Comparison of ENCODE assay signal across 10 mouse cellular contexts in genomic region chr5:92441494-92441893, GRCm38 (mm10). TPM values are rescaled to one million over a fixed set of nuclear protein-coding genes. Genes with fewer than 3 reads are reported as not detected.
DNase-seq lines count a peak whose midpoint lies in the region; ATAC-seq and TF ChIP-seq lines count a peak whose summit lies in the region.
"Had no signal": no experiment of that assay in that cellular context is flagged by ENCODE, and none has a peak within 500 bp of the region (broad histone marks: within the 10 kb centered on the region; RNA-seq: fewer than 3 reads in every experiment).

No protein-coding gene starts in this region.

- no peaks in the 10 kb centered on the region for H3K4me1 ChIP-seq in intestine, postnatal 0 days (replicated peaks; ENCODE audit: control insufficient read depth, insufficient read depth, low read length)
- H3K4me1 ChIP-seq: limb, embryonic 15.5 days; neural tube, embryonic 13.5 days had no signal

- H3K9me3 ChIP-seq in intestine, postnatal 0 days (ENCODE audit: control insufficient read depth): no peaks in the 10 kb centered on the region
- H3K9me3 ChIP-seq: limb, embryonic 15.5 days; neural tube, embryonic 13.5 days had no signal

- TF ChIP-seq CTCF in intestine, postnatal 0 days (IDR thresholded peaks at IDR 0.05; ENCODE audit: low read depth): no peak

- H3K27ac ChIP-seq in intestine, postnatal 0 days (ENCODE audit: low read depth, low read length): no peak overlapping the region
- H3K27ac ChIP-seq: limb, embryonic 15.5 days; neural tube, embryonic 13.5 days had no signal

- DNase-seq in right cerebral cortex, postnatal 4 days: peak; percentile 19
- no peak for DNase-seq in right cerebral cortex, postnatal 25 days
- DNase-seq in gastrocnemius, postnatal 25 days: peak; percentile 41
- peak; percentile 39 to 51 for DNase-seq in heart, postnatal 36 days
- no peak for DNase-seq in thymus, postnatal 36 days
- no peak for DNase-seq in thymus, postnatal 25 days

- intact Hi-C loops in heart, postnatal 36 days (cut with DNase I): no loop called here

- H3K4me2 ChIP-seq in intestine, postnatal 0 days (replicated peaks; ENCODE audit: low read depth): no peak overlapping the region
- H3K4me2 ChIP-seq: limb, embryonic 15.5 days; neural tube, embryonic 13.5 days had no signal

- no peak overlapping the region for H3K4me3 ChIP-seq in intestine, postnatal 0 days (ENCODE audit: low read depth, low read length)
- H3K4me3 ChIP-seq: limb, embryonic 15.5 days; neural tube, embryonic 13.5 days had no signal

- peaks cover 26% of the 10 kb centered on the region for H3K36me3 ChIP-seq in intestine, postnatal 0 days (ENCODE audit: control insufficient read depth, insufficient read depth)

- H3K27me3 ChIP-seq in intestine, postnatal 0 days (replicated peaks; ENCODE audit: control insufficient read depth, insufficient read depth, low read length): no peaks in the 10 kb centered on the region
- H3K27me3 ChIP-seq: limb, embryonic 15.5 days; neural tube, embryonic 13.5 days had no signal

- WGBS in intestine, postnatal 0 days: 67% methylated on average over 5 of the region's 5 CpGs

- peak; percentile 27; the same call in 1 of the 2 replicates for ATAC-seq in neutrophil, adult 5-6 weeks (ENCODE audit: extremely low read depth, insufficient number of reproducible peaks, low FRiP score, poor library complexity, severe bottlenecking)
- no peak for ATAC-seq in intestine, postnatal 0 days

- H3K9ac ChIP-seq in intestine, postnatal 0 days (ENCODE audit: low read depth, low read length): no peak overlapping the region
- H3K9ac ChIP-seq: limb, embryonic 15.5 days; neural tube, embryonic 13.5 days had no signal

RNA-seq across cellular contexts. Expression of gene Nup54, which starts 6.5 kb away (rescaled TPM):
- 1 to 10 TPM; 9.1 to 9.7 TPM for total RNA-seq in gastrocnemius, postnatal 25 days (2021)
- total RNA-seq in heart, postnatal 36 days (2021): 10 to 100 TPM; 15.9 to 17.1 TPM
- total RNA-seq in neutrophil, adult 5-6 weeks (2017): 42.7 and 43.7 TPM in 2 replicates
- polyA plus RNA-seq in intestine, postnatal 0 days (2015; fragmentation: Nextera tagmentation; extraction: Ambion mirVana): 16.4 and 18.4 TPM in 2 replicates

Comparison
In these comparisons a context has a peak if more than half of its experiments do, and no peak if none do; other contexts are left out.
1. DNase-seq: peak in right cerebral cortex, postnatal 4 days (single experiment), gastrocnemius, postnatal 25 days (single experiment) and heart, postnatal 36 days (2 of 2); none in right cerebral cortex, postnatal 25 days (single experiment), thymus, postnatal 36 days (0 of 2) and thymus, postnatal 25 days (single experiment).